Mouse (Mus musculus) CH12.LX (cell line): ENCODE measurements around the gene Gm4869. TPM values are rescaled to one million over a fixed set of nuclear protein-coding genes. Genes with fewer than 3 reads are reported as not detected.

Experiments
- DNase-seq: peaks from one replicate; pipeline ENCODE4 v3.0.0-alpha.2; 2013; ENCODE audit errors: extremely low read depth
- H3K27ac ChIP-seq: 2 replicates; pipeline ENCODE4 v1.5.1; 2012; ENCODE audit warnings: low read depth, mild to moderate bottlenecking, control low read depth, moderate library complexity; ENCODE audit not compliant: insufficient read depth
- H3K27me3 ChIP-seq: replicated peaks from 2 replicates; pipeline ENCODE3; 2012; ENCODE audit warnings: inconsistent platforms
- H3K36me3 ChIP-seq, 2 experiments: replicated peaks in 1 of 2; 2 replicates each; pipeline versions ENCODE3 to v1.6.1; 2012; ENCODE audit warnings: inconsistent platforms in 1 of 2, low read length in 1 of 2, mild to moderate bottlenecking in 1 of 2, mixed read lengths in 1 of 2, moderate library complexity in 1 of 2; ENCODE audit not compliant: control insufficient read depth in 1 of 2, insufficient read depth in 1 of 2
- H3K4me1 ChIP-seq, 2 experiments: 2 replicates each; pipeline ENCODE4 v1.6.1; 2012; ENCODE audit warnings: inconsistent platforms in 1 of 2, moderate library complexity in 1 of 2; ENCODE audit not compliant: insufficient read depth in 2 of 2, control insufficient read depth in 1 of 2
- H3K4me2 ChIP-seq: 2 replicates; pipeline ENCODE4 v1.6.1; 2012; ENCODE audit warnings: low read depth, mild to moderate bottlenecking, control low read depth; ENCODE audit not compliant: poor library complexity, insufficient read depth, severe bottlenecking
- H3K4me3 ChIP-seq, 3 experiments: fragments of 150-350 bp in 1 of 3; sonication (generic) in 1 of 3; replicated peaks in 1 of 3; 2 replicates each; pipeline versions ENCODE3 to v1.5.1; 2011 to 2012; ENCODE audit warnings: low read depth in 2 of 3, low read length in 2 of 3, mild to moderate bottlenecking in 2 of 3, moderate library complexity in 2 of 3, control low read depth in 1 of 3, improper control_type of control experiment in 1 of 3, inconsistent platforms in 1 of 3, mixed read lengths in 1 of 3; ENCODE audit not compliant: poor library complexity in 1 of 3
- H3K79me2 ChIP-seq: replicated peaks from 2 replicates; pipeline ENCODE4 v1.6.1; 2012; ENCODE audit warnings: mild to moderate bottlenecking, moderate library complexity; ENCODE audit not compliant: control insufficient read depth, poor library complexity, insufficient read depth, severe bottlenecking; ENCODE audit errors: extremely low read depth
- H3K9ac ChIP-seq: 2 replicates; pipeline ENCODE4 v1.6.1; 2012; ENCODE audit warnings: low read depth, mild to moderate bottlenecking, control low read depth, moderate library complexity; ENCODE audit not compliant: insufficient read depth
- H3K9me3 ChIP-seq: replicated peaks from 2 replicates; pipeline ENCODE3; 2012; ENCODE audit warnings: low read length, inconsistent platforms, mixed read lengths
- CTCF ChIP-seq, 2 experiments: IDR thresholded peaks in 1 of 2; conservative IDR thresholded peaks in 1 of 2; 2 replicates each; pipeline ENCODE4 v1.5.1; 2011 to 2012; ENCODE audit warnings: low read depth in 2 of 2, low read length in 2 of 2, improper control_type of control experiment in 1 of 2, inconsistent platforms in 1 of 2, mild to moderate bottlenecking in 1 of 2, moderate library complexity in 1 of 2
- E2F4 ChIP-seq: IDR thresholded peaks from 2 replicates; pipeline ENCODE4 v1.6.1; 2011; ENCODE audit warnings: low read depth, low read length, improper control_type of control experiment; ENCODE audit not compliant: insufficient replicate concordance
- ELF1 ChIP-seq: IDR thresholded peaks from 2 replicates; pipeline ENCODE4 v1.6.1; 2014; ENCODE audit warnings: low read depth, mild to moderate bottlenecking, inconsistent platforms, low read length, improper control_type of control experiment
- EP300 ChIP-seq: IDR thresholded peaks from 2 replicates; pipeline ENCODE4 v1.6.1; 2011; ENCODE audit warnings: low read length, improper control_type of control experiment
- ETS1 ChIP-seq: conservative IDR thresholded peaks from 2 replicates; pipeline ENCODE4 v1.6.1; 2012; ENCODE audit warnings: low read depth, mild to moderate bottlenecking, inconsistent platforms, low read length, improper control_type of control experiment, moderate library complexity
- JUN ChIP-seq: IDR thresholded peaks from 2 replicates; pipeline ENCODE4 v1.6.1; 2011; ENCODE audit warnings: low read depth, mild to moderate bottlenecking, low read length, improper control_type of control experiment, moderate library complexity; ENCODE audit not compliant: insufficient read depth
- JUND ChIP-seq: conservative IDR thresholded peaks from 2 replicates; pipeline ENCODE4 v1.6.1; 2011; ENCODE audit warnings: low read depth, low read length, improper control_type of control experiment
- MAFK ChIP-seq: IDR thresholded peaks from 2 replicates; pipeline ENCODE4 v1.6.1; 2011; ENCODE audit warnings: low read length, improper control_type of control experiment; ENCODE audit not compliant: insufficient replicate concordance
- MEF2A ChIP-seq: IDR thresholded peaks from 2 replicates; pipeline ENCODE4 v1.6.1; 2014; ENCODE audit warnings: low read depth, mild to moderate bottlenecking, inconsistent platforms, low read length, improper control_type of control experiment, borderline replicate concordance
- MYC ChIP-seq: IDR thresholded peaks from 2 replicates; pipeline ENCODE4 v1.6.1; 2011; ENCODE audit warnings: low read depth, mild to moderate bottlenecking, improper control_type of control experiment, low read length
- NELFE ChIP-seq: IDR thresholded peaks from 2 replicates; pipeline ENCODE4 v1.6.1; 2011; ENCODE audit warnings: low read depth, low read length, improper control_type of control experiment
- POLR2A ChIP-seq: IDR thresholded peaks from 2 replicates; pipeline ENCODE4 v1.6.1; 2011; ENCODE audit warnings: low read depth, mild to moderate bottlenecking, improper control_type of control experiment, low read length
- TBP ChIP-seq: conservative IDR thresholded peaks from 2 replicates; pipeline ENCODE4 v1.6.1; 2011; ENCODE audit warnings: low read depth, low read length, improper control_type of control experiment
- USF2 ChIP-seq: conservative IDR thresholded peaks from 2 replicates; pipeline ENCODE4 v1.6.1; 2011; ENCODE audit warnings: low read depth, low read length, improper control_type of control experiment
- ZC3H11A ChIP-seq: IDR thresholded peaks from 2 replicates; pipeline ENCODE4 v1.6.1; 2012; ENCODE audit warnings: low read depth, mild to moderate bottlenecking, inconsistent platforms, low read length, improper control_type of control experiment
- ZKSCAN1 ChIP-seq: IDR thresholded peaks from 2 replicates; pipeline ENCODE4 v1.6.1; 2012; ENCODE audit warnings: low read depth, inconsistent platforms, low read length, improper control_type of control experiment, borderline replicate concordance
- ZMIZ1 ChIP-seq: IDR thresholded peaks from 2 replicates; pipeline ENCODE4 v1.6.1; 2012; ENCODE audit warnings: low read depth, mild to moderate bottlenecking, inconsistent platforms, low read length, improper control_type of control experiment
- ZNF384 ChIP-seq: IDR thresholded peaks from 2 replicates; pipeline ENCODE4 v1.6.1; 2012; ENCODE audit warnings: low read depth, low read length, improper control_type of control experiment, inconsistent platforms
- dilution Hi-C: fragments of 300-500 bp; cut with MboI; formaldehyde crosslinking; loops from 2 replicates; pipeline ENCODE4 v1.14.3; 2020; ENCODE audit warnings: low sequenced_read_pairs; ENCODE audit not compliant: extremely low pct_unique_long_range_greater_than_20kb, extremely low pct_ligation_motif_present
- in situ Hi-C: fragments of 300-500 bp; cut with MboI; formaldehyde crosslinking; loops from 3 replicates; pipeline ENCODE4 v1.14.3; 2019; ENCODE audit warnings: low sequenced_read_pairs, low pct_ligation_motif_present, low pct_unique_long_range_greater_than_20kb, mixed read lengths
- polyA plus RNA-seq: library from polyadenylated mRNA; unstranded; fragments of >175 nt; gene quantifications from 2 replicates; pipeline ENCODE4 v1.2.1, GENCODE M21; 2012; ENCODE audit warnings: low read depth; ENCODE audit not compliant: insufficient read length
- total RNA-seq, 2 experiments: library from RNA; depleted of rRNA; stranded (reverse); fragments of 300-350 nt in 1 of 2; fragments of >200 nt in 1 of 2; gene quantifications; 2 replicates each; pipeline ENCODE4 v1.2.3; 2012 to 2014

Gm4869 gene
- total and polyA plus RNA-seq, 3 experiments = not detected

GRCm38 (mm10) chr5:140406666-140407065, 38.8 kb upstream of the Gm4869 start:
- Histone ChIP-seq H3K27me3 (no peaks in the 10 kb centered on the region), H3K27ac (no peak overlapping the region), H3K4me1 (peaks cover 5 to 12% of the 10 kb centered on the region in 2 experiments; a peak in 3 of 4 replicates), H3K9me3 (peaks cover 9% of the 10 kb centered on the region), H3K79me2 (no peaks in the 10 kb centered on the region), H3K9ac (no peak overlapping the region), H3K4me2 (no peak overlapping the region), H3K36me3 (no peaks in the 10 kb centered on the region), H3K4me3 (no peak overlapping the region)
- in situ Hi-C loops (loop anchor here (25.0 kb wide), 1 partner anchor 219 kb away; no protein-coding TSS in a partner anchor), dilution Hi-C loops (no loop called here)
- TF ChIP-seq MEF2A (no peak), TBP (no peak), NELFE (no peak), POLR2A (no peak), EP300 (no peak), E2F4 (no peak), ZKSCAN1 (no peak), ELF1 (0 out of 2 replicates have a peak, but pooled peaks have one; percentile 8), ZC3H11A (no peak), JUN (no peak), MAFK (no peak), ZMIZ1 (no peak), ETS1 (no peak), ZNF384 (peak; percentile 73)
- no peak for DNase-seq

GRCm38 (mm10) chr5:140408801-140409200, 36.6 kb upstream of the Gm4869 start:
- TF ChIP-seq USF2 (no peak), JUND (no peak), CTCF (conservative IDR thresholded peaks at IDR 0.05 in 1 of 2, IDR thresholded peaks at IDR 0.05 in 1 of 2; ENCODE audit: low read depth in 2 of 2, low read length in 2 of 2) (peak in 1 of 2 experiments; percentile 9; a peak in 1 of 4 replicates), MYC (no peak), POLR2A (no peak), ELF1 (no peak)
- Histone ChIP-seq H3K79me2 (no peaks in the 10 kb centered on the region), H3K4me3 (no peak overlapping the region), H3K27ac (no peak overlapping the region), H3K4me2 (no peak overlapping the region), H3K36me3 (no peaks in the 10 kb centered on the region), H3K4me1 (peaks cover 5 to 13% of the 10 kb centered on the region in 2 experiments; a peak in 3 of 4 replicates), H3K27me3 (no peaks in the 10 kb centered on the region), H3K9ac (no peak overlapping the region), H3K9me3 (peaks cover 9% of the 10 kb centered on the region)
- no peak for DNase-seq
- dilution Hi-C loops = no loop called here
- in situ Hi-C loops = loop anchor here (25.0 kb wide), 1 partner anchor 222 kb away; no protein-coding TSS in a partner anchor
